Mouse (Mus musculus) Patski (cell line): ENCODE data around the gene Rab5b. TPM values are rescaled to one million over a fixed set of nuclear protein-coding genes. Genes with fewer than 3 reads are reported as not detected.
A peak's percentile ranks its signal among the peaks of the same experiment; 100 is the strongest.

ENCODE experiments used
- ATAC-seq: fragments of 100-300 bp; one replicate; pipeline ENCODE4 v1.8.0; 2021
- CTCF ChIA-PET: fragments of 350-600 bp; sonication (Branson Sonifier 250); formaldehyde crosslinking; loops from one replicate; lab custom pipeline; 2022; ENCODE audit warnings: inconsistent platforms; lab: Charles Lee
- POLR2A ChIA-PET: fragments of 350-600 bp; sonication (Branson Sonifier 250); formaldehyde crosslinking; loops from one replicate; lab custom pipeline; 2022; ENCODE audit warnings: antibody characterized with exemption, inconsistent platforms; lab: Charles Lee
- DNase-seq: peaks from one replicate; pipeline ENCODE4 v3.0.0-alpha.2; 2011; ENCODE audit warnings: low read depth, low spot score
- H3K27me3 ChIP-seq: fragments of 371-371 bp; one replicate; pipeline ENCODE4 v1.5.1; 2021
- CTCF ChIP-seq: fragments of 100-300 bp; IDR thresholded peaks from one replicate; pipeline ENCODE4 v1.5.1; 2021
- in situ Hi-C: fragments of 300-500 bp; cut with MboI; formaldehyde crosslinking; loops from 3 replicates; pipeline ENCODE4 v1.11.1; 2018; ENCODE audit warnings: low pct_unique_long_range_greater_than_20kb, mixed read lengths
- polyA plus RNA-seq: library from polyadenylated mRNA; unstranded; gene quantifications from one replicate; pipeline ENCODE4 v1.2.3, GENCODE M21; 2021

The Rab5b gene
- 93.3 TPM for polyA plus RNA-seq

GRCm38 (mm10) chr10:128695992-128696807 lies at the start of gene Rab5b:
Rab5b (minus strand) TSS chr10:128696264.
- ATAC-seq (peak; percentile 99), DNase-seq (peak; percentile 99)
- ChIA-PET POLR2A (interaction anchor here (1.2 kb wide), 1 partner anchor 51 kb away, joined by 4 read pairs; the partner anchor contains the start of gene Pym1), CTCF (interaction anchor here (0.9 kb wide), 1 partner anchor 49 kb away, joined by 3 read pairs; the partner anchor contains the start of gene Dgka)
- no peaks in the 10 kb centered on the region for H3K27me3 ChIP-seq
- no peak for TF ChIP-seq CTCF
- in situ Hi-C loops: no loop called here

GRCm38 (mm10) chr10:128744680-128745601 lies 48.9 kb upstream of the Rab5b start, which contains the start of gene Dgka:
Dgka (minus strand) TSS chr10:128744855.
- ChIA-PET POLR2A (interaction anchor here (0.6 to 1.1 kb wide), 3 partner anchors 17 to 56 kb away, joined by 3 to 5 read pairs (median 4); partner anchors contain the start of gene Pmel), CTCF (interaction anchor here (0.6 to 1.6 kb wide), 7 partner anchors 10 to 169 kb away, joined by 3 to 11 read pairs (median 3); no protein-coding TSS in a partner anchor)
- DNase-seq: no peak
- no peaks in the 10 kb centered on the region for H3K27me3 ChIP-seq
- ATAC-seq: no peak
- peak; percentile 51 for TF ChIP-seq CTCF
- in situ Hi-C loops: no loop called here

- ATAC-seq: no peak
These were observed 48.1 kb upstream of the Rab5b start for GRCm38 (mm10) chr10:128744211-128744610.

GRCm38 (mm10) chr10:128743791-128744191 lies 47.7 kb upstream of the Rab5b start:
- H3K27me3 ChIP-seq: no peaks in the 10 kb centered on the region
- in situ Hi-C loops: no loop called here
- POLR2A ChIA-PET: interaction anchor here (0.9 kb wide), 1 partner anchor 61 kb away, joined by 3 read pairs; no protein-coding TSS in a partner anchor
- CTCF ChIA-PET: interaction anchor here (1.1 to 1.7 kb wide), 3 partner anchors 11 to 61 kb away, joined by 3 to 4 read pairs (median 3); no protein-coding TSS in a partner anchor
- TF ChIP-seq CTCF: no peak
- ATAC-seq: peak; percentile 18
- no peak for DNase-seq

More at GRCm38 (mm10) chr10:128744211-128744610, 48.1 kb upstream of the Rab5b start:
- in situ Hi-C loops: no loop called here
- ChIA-PET CTCF (interaction anchor here (1.1 to 1.7 kb wide), 5 partner anchors 12 to 61 kb away, joined by 3 to 4 read pairs (median 3); no protein-coding TSS in a partner anchor), POLR2A (interaction anchor here (0.9 kb wide), 1 partner anchor 61 kb away, joined by 3 read pairs; no protein-coding TSS in a partner anchor)
- no peak for TF ChIP-seq CTCF
- H3K27me3 ChIP-seq: no peaks in the 10 kb centered on the region
- no peak for DNase-seq

GRCm38 (mm10) chr10:128743235-128743634 lies 47.2 kb upstream of the Rab5b start:
- ChIA-PET POLR2A (interaction anchor here (0.9 kb wide), 1 partner anchor 62 kb away, joined by 3 read pairs; no protein-coding TSS in a partner anchor), CTCF (interaction anchor here (1.1 to 1.7 kb wide), 3 partner anchors 11 to 62 kb away, joined by 3 to 4 read pairs (median 3); no protein-coding TSS in a partner anchor)
- no peak for DNase-seq
- ATAC-seq: no peak
- in situ Hi-C loops: no loop called here
- no peak for TF ChIP-seq CTCF
- no peaks in the 10 kb centered on the region for H3K27me3 ChIP-seq

GRCm38 (mm10) chr10:128742616-128743015 lies 46.6 kb upstream of the Rab5b start:
- DNase-seq (no peak), ATAC-seq (no peak)
- H3K27me3 ChIP-seq: no peaks in the 10 kb centered on the region
- POLR2A ChIA-PET: no interaction called here
- no peak for TF ChIP-seq CTCF
- CTCF ChIA-PET: interaction anchor here (1.7 to 2.2 kb wide), 2 partner anchors 10 to 31 kb away, joined by 4 to 9 read pairs; no protein-coding TSS in a partner anchor
- in situ Hi-C loops: no loop called here

GRCm38 (mm10) chr10:128740296-128740695 lies 44.2 kb upstream of the Rab5b start:
- ChIA-PET POLR2A (interaction anchor here (0.6 kb wide), 1 partner anchor 45 kb away, joined by 3 read pairs; no protein-coding TSS in a partner anchor), CTCF (interaction anchor here (2.2 kb wide), 1 partner anchor 8 kb away, joined by 9 read pairs; no protein-coding TSS in a partner anchor)
- in situ Hi-C loops: no loop called here
- DNase-seq (no peak), ATAC-seq (no peak)
- H3K27me3 ChIP-seq: no peaks in the 10 kb centered on the region
- TF ChIP-seq CTCF: no peak

- no peak for TF ChIP-seq CTCF
- H3K27me3 ChIP-seq: no peaks in the 10 kb centered on the region
- ATAC-seq (no peak), DNase-seq (no peak)
- CTCF ChIA-PET: no interaction called here
- POLR2A ChIA-PET: no interaction called here
- in situ Hi-C loops: no loop called here
These were observed 41.4 kb upstream of the Rab5b start for GRCm38 (mm10) chr10:128737435-128737834.

GRCm38 (mm10) chr10:128731992-128732391 lies 35.9 kb upstream of the Rab5b start:
- no peak for TF ChIP-seq CTCF
- POLR2A ChIA-PET: no interaction called here
- in situ Hi-C loops: loop anchor here (5.0 kb wide), 1 partner anchor 165 kb away; no protein-coding TSS in a partner anchor
- ATAC-seq (no peak), DNase-seq (no peak)
- CTCF ChIA-PET: interaction anchor here (1.1 to 2.7 kb wide), 2 partner anchors 10 to 164 kb away, joined by 3 to 9 read pairs; no protein-coding TSS in a partner anchor
- no peaks in the 10 kb centered on the region for H3K27me3 ChIP-seq
